Mouse (Mus musculus): Measurements from ENCODE around the gene Lama1.

DNA sequence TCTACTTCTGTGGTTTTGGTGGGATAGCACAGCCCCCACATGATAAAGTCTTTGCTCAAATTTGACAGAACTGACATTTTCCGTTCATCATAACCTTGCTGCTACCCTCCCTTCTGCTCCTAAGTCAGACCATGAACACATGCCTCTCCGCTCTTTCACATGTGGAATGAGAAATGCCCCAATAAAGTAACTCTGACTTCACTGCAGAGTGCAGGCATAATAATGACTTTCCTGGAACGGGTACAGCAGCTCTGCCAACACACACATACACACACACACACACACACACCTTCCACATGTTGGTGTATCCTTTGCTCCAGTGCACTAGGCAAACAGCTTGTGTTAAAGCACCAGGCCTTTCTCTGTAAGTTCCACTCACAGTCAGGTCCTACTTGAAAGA, 167.9 kb downstream of the Lama1 start:
- TF ChIP-seq MAFK (IDR thresholded peaks at IDR 0.05; ENCODE audit: insufficient read depth, low read depth, low read length) = no peak
- no peak for TF ChIP-seq CHD2 (IDR thresholded peaks at IDR 0.05; ENCODE audit: low read depth, low read length)
